Mouse (Mus musculus) embryo, embryonic 11 days (tissue): ENCODE results near the gene Inpp5d.
A peak's percentile ranks its signal among the peaks of the same experiment; 100 is the strongest.

Experiments used
- DNase-seq: peaks from one replicate; pipeline ENCODE4 v3.0.0-alpha.2; 2015

The Inpp5d gene

DNA sequence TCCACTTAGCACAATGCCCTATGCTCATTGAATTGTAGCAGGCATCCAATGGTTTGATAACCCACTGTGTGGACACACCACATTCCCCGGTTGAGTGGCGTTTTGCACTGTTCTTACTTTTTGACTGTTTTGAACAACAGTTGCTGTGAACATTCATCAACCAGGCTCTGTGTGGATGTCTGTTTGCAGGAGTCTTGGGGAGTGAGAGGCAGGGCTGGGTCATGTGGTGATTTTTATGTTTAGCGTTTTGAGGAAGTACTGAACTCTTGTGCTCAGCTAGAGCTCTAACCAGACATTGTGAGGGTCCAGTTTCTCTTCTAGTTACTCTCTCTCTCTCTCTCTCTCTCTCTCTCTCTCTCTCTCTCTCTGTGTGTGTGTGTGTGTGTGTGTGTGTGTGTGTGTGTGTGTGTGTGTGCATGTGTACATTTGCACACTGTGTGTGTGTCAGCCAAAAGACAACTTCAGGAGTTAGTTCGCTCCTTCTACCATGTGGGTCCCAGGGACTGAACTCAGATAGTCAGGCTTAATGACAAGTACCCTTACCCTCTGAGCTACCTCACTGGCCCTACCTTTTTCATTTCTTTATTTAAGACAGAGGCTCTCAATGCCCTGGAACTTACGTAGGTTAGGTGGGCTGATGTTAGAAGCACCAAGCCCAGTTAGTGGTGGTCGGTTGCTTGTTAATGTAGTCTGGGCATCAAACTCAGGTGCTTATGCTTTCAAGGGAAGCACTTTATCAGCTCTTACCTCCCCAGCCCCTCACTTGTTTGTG lies 5.3 kb downstream of the Inpp5d start:
- DNase-seq, result no peak

DNA sequence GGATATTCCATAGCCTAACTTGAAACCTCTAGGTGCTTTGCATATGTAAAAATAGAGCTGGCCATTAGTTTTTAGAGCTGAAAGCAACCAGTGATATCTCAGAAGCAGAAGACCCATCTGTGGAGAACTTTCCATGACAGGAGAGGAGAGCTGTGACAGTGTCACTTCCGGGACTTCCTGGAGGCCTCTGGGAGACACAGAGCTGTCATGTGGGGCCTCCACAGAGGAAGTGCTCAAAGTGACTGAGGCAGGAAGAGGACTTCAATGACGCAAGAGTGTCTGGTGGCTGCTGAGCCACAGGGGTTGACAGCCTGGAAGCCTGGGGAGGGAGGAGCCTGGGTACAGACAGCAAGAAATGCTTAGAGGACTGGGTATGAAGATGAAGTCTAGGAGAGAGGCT lies 6.2 kb downstream of the Inpp5d start:
- no peak for DNase-seq

DNA sequence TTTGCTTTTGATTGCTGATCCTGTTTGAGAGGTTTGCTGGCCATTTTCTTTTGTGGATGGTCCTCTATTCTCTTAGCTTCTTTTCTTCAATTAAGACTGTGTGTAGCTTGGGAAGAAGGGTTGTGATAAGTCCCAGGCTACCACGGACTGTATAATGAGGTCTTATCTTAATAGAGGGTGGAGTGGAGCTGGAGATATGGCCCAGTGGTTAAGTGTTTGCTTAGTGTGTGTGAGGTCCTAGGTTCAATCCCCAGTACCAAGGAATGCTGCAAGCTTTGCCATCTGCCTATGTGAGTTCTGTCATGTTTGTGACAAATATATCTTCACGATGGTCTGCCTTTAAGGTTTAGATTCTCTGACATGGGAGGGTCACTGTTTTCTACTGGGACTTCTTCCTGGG lies 8.0 kb downstream of the Inpp5d start:
- no peak for DNase-seq

DNA sequence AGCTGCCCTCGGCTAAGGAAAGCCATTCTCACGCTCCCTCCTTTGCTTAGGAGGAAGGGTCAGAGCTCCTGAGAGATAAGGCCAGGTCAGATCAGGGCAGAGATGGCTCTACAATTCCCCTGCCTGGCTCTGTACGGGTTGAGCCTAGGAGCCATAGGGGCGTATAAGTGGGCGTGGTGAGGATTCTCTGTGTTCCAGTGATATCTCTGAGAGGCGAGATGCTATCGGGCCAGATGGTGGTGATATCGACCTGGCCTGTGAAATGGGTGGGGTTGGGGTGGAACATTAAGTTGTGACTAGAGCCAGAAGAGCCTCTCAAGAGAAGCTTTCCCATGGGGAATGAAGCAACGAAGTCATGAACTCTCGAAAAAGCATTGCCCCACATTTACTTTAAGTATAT lies 11.5 kb downstream of the Inpp5d start:
- no peak for DNase-seq

DNA sequence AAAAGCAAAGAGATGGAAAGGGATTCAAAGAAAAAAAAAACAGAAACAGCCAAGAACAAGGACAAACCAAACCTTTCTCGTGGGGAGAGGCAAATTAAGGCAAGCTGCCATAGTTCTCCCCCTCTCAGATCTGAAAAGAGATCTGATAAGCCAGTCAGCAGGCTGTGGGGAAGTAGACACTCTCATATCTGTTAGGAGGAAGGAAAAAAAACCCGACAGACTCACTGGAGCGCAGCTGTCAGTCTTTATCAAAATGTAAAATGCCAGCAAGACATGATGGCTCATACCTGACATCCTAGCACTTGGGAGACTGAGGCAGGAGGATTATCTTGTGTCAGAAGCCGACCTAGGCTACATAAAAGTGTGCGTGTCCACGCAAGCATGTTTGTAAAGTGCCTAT lies 12.1 kb downstream of the Inpp5d start:
- DNase-seq, result no peak

DNA sequence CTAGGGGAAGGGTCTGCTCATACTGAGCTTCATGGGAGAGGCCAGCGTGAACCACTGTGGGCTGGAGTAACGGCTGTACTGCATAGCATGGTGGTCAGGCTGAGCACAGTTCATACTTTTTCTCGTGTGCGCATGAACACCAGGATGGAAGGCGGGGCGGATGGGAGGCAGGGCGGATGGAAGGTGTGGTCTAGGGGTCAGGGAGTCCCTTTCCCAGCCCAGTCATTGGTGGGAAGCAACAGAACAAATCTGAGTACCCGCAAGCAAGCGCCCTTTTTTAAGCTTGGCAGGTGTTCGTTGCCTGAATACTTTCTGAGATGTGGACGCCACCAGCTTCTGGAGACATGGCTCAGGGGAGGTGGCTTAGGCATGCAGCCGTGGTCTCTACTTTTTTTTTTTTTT lies 16.6 kb downstream of the Inpp5d start:
- no peak for DNase-seq

DNA sequence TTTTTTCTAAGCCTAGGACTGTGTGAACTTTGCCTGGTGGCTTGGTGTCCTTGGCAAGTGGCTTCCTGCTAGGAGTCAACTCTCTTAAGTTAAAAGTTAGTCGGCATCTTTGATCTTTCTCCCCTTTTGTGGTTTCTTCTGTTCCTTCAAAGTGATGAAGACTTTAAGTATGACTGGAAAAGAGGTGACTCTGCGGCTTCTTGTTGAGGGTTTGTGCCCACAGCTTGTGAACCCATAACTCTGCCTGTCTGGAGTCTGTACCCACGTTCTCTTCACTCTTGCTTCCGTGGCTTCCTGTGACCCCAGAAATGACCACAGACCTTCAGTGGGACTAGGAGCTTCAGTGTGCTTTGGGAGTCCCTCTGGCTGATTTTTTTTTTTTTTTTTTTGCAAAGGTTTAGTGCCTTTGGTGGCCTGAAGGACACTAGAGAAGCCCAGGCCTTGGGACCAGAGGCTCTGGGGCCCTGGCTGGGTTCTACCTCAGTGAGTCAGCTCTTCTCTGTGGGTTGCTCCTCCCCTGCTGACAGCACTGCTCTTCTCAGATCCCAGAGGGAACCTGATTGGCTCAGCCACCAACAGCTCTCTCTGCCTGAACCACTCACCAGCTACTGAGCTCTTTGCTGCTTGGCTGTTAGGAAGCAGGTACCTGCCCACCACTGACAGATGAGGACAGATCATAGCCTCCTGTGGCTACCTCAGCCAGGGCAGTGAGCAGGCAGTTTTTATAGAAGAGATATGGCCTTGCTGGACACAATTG lies 17.2 kb downstream of the Inpp5d start:
- DNase-seq, result peak; percentile 22

DNA sequence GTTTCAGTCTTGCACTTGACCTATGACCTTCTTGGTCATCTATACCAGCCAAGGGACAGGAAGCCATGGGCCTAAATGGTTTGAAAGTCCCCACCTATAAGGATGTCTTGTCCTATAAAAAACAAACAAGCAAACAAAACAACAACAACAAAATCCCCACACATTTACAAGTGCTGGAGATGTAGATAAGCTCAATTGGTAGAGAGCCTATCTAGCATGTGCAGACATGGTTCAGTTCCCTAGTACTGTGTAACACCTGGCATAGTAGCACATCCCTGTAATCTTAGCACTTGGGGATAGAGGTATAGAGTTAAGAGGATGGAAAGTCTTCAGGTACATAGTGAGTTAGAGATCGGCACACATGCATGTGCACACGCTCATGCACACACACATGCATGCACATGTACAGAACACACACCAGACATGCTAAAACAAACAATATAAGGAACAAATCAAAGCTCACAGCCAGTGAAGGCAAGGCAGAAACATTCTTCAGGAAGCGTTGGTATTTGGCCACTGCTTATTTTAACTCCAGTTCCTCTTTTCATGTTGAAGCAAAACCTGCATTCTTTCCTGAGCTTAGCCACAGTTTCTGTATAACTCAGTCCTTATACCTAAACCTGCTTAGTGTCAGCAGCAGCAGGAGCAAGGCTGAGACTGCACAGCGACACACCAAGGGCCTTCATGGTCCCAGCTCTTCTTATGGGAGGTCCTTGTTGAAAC lies 17.9 kb downstream of the Inpp5d start:
- DNase-seq, result no peak

DNA sequence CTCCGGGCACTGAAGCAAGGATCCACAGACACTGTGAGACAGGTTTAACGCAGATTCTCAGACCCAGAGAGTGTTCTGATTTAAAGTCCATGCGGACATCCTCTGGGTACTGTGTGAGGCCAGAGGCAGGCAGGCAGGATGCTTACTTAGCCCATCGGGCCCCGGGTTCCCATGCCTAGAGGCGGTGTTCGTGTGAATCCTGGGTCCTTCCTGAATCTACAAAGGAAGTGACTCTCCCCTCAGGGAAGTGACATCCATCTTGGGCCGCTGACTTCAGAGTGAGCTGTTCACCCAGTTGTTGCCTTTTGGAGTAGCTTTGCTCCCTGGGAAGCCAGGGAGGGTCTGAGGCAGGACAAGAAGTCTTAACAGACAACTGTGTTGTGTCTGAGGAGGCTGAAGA lies 19.6 kb downstream of the Inpp5d start:
- DNase-seq, result no peak

DNA sequence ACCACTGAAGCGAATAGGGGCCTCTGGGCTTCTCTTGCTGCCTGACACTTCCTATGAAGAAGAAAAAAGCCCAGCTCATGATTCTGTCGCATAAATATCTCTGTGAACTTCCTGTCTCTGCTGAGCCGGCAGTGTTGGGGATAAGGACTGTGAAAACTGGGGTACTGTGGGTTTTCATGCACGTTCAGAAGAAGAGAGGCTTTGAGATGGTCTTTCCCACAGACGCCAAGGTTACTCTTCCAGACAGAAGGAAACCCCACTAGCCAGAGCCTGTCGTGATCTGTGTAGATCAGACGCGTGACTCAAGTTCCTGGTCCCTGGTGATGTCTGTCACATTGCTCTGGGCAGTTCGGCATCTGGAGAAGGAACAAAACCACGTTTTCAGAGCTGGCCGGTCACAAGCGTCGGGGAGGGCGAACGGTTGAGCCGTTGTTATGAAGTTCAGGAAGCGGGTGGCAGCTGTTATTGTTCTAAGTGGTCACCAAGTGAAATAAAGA lies 20.1 kb downstream of the Inpp5d start:
- peak; percentile 30 for DNase-seq

DNA sequence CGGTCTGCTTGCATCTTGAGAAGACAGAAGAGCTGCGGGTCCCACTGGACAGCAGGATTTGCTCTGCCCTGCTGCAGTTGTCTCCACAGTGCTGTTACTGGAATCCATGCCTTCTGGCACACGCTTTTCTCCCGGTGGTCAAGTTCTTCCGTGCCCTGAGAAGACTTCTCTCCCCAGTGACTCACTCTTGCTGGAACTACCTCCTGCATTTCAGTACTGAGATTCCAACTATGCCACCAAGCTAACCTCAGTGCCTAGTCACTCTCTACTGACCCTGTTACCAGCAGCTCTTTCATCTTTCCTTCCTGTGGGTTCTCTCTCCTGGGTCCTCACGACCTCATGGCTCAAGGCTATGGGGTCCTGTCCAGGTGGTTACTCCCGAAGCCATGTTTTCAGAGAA lies 22.9 kb downstream of the Inpp5d start:
- DNase-seq, result no peak

DNA sequence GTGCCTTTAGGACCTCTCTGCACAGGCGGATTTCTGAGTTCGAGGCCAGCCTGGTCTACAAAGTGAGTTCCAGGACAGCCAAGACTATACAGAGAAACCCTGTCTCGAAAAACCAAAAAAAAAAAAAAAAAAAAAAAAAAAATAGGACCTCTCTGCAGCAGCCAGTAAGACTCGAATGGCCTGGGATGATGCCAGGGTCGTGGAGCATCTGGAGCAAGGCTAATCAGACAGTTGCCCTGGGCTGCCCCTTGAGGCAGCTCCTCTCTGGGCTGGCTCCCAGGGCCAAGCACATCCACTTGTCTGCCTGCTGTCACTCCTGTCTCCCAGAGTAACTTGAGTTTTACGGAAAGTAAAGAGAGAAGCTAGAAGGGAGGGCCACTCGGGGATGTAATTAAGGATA lies 24.9 kb downstream of the Inpp5d start:
- DNase-seq, result no peak

DNA sequence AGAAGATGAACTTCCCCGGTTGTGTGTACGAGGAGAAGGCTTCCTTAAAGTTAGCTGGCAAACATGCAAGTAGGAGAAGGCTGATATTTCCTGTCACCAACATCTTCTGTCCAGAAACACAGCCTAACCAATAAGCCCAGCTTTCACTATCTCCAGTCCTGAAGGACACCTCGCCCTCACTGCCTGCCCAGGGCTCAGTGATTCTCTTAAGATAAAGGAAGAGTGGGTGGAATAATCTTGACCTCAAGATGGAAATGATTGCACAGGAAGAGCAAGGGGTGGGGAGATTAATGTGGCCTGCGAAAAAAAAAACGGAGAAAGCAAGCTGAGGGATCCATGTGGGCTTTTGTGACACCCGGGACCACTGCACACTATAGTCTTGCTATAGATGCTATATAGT lies 25.6 kb downstream of the Inpp5d start:
- DNase-seq, result no peak

DNA sequence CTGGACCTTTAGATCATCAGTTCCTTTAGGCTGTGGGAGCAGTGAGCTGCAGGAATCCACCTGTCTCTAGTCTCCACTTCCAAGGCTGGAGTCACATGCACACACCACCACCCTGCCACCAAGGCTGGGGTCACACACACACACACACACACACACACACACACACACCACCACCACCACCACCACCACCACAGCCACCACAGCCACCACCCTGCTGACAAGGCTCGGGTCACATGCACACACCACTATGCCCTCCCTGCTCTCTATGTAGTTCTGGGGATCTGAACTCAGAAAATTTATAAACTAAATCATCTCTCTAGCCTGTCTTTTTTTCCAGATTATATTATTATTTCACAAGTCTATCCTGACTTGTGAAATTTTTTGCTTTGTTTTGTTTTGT lies 27.7 kb downstream of the Inpp5d start:
- no peak for DNase-seq

DNA sequence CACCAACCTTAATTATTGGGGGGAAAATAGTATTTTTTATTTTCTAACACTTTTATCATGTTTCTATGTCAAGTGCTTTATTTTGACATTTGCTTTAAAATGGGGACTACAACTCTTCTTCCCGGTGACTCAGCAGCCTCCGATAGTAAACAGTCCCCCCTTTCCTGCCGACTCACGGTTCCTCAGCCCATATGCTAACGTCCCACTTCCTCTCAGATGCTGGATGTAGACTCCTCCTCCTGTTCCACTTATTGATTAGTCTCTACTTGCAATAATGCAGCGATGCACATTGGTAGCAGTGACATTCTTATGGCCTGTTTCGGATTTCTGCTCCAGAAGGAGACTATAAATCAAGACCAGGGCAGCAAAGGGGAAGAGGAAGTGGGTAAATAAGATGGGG lies 28.5 kb downstream of the Inpp5d start:
- DNase-seq, result no peak

DNA sequence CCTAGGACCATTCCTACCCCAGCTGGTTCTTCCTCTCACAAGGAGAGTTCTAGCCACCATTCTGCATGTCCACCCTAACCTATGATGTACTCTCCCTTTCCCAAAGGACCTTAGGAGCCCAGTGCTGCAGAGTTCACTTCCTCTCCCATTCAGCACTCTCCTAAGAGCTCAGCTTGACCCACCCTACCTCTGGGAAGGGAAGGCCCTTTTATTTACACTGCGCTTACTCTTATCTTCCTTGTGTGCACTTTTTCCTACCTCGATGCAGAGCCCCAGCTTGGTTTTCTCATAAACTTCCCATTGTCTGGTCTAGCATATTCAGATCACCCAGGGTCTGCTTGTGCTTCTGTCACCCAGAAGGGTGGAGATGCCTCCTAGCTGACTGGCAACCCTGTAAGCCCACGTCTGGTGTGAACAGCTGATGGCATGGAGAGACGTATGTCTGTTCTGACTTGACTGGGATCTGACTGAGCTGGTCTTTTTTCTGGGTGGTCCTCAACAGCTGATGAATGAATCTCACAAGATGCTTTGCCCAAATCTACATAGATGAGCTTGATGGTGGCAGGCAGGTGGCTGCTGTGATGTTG lies 29.2 kb downstream of the Inpp5d start:
- no peak for DNase-seq

DNA sequence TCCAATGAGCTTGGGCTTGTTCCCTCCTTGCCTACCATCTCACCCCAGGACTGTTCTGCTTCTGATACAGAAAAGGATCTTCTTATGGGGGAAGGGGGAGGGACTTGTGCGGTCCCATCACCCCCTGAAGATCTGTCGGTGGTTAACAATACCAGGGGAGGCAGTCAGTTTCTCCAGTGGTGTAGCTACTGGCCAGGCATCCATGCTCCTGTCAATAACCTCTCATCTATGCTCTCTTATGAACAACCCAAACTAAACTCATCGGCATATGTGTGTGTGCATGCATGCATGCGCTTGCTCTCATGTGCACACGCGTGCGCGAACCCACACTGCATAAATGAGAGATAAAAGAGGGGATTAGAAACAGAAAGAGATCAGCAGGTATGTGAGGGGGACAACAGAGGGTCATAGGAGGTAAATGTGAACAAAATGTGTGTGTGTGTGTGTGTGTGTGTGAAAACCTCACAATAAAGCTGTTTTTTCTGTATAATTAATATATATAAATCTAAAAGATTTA lies 29.9 kb downstream of the Inpp5d start:
- DNase-seq, result no peak

DNA sequence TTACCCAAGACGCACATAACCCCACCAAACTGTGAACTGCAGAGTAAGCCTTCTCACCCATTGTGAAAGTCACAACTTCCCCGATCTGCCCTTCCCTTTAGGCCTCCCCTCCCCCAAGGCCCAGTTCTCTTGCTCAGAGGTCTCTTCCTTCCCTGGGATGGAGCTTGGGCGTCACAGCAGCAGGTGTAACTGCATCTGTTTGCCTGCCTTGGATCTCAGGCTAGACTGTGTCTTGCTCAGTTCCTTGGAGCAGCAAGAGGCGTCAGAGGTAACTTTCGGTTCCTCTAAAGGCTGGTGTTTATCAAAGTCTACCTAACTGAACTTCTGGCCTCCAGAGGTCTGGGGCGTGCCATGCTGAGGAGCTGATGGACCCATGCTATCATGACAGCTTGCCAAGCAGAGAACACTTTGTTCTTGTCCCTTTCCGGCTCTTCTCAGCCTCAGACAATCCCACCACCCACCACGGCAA lies 30.5 kb downstream of the Inpp5d start:
- no peak for DNase-seq

DNA sequence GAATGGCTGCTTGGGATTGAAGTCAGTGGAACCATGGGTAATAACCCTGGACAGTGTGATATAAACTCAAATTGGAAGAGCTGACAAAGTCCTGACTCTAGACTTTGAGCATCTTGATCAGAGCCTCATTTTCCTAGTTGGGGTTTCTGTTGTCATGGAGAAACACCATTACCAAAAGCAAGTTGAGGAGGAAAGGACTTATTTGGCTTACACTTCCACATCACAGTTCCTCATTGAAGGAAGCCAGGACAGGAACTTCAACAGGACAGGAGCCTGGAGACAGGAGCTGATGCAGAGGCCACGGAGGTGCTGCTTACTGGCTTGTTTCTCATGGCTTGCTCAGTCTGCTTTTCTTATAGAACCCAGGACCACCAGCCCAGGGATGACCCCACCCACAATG lies 31.3 kb downstream of the Inpp5d start:
- no peak for DNase-seq

DNA sequence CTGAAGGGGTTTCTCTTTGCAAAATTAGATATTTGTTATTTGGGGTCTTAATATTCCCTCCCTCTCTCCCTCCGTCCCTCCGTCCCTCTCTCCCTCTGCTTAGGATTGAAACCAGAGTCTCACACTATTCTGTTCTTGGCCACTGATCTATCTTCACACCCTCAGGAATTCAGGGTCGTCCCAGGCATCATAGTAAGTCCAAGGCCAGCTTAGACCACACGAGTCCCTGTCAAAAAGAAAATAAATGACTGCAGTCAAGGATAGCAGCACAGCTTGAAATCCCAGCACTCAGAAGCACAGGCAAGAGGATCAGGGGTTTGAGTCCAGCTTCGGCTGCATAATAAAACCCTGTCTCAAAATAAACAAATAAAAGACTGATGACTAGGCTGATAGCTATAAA lies 35.0 kb downstream of the Inpp5d start:
- DNase-seq, result no peak

DNA sequence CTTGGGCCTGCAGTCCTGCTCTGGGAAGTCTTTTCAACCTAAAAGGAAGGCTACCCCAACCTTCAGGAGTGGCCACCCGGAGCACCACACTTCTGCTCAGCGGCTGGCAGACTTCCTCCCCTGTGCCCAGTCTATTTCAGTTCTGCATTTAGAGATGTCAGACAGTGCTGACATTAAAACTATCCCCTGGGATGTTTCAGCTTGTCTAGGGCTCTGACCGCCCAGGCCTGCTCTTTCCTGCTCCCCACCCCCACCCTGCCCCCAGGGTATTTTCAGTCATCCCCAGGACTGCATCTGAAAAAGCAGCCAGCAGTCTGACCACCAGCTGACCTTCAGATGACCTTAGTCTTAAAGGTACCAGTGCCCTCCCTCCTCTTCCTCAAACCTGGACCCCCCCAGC lies 38.0 kb downstream of the Inpp5d start:
- no peak for DNase-seq

DNA sequence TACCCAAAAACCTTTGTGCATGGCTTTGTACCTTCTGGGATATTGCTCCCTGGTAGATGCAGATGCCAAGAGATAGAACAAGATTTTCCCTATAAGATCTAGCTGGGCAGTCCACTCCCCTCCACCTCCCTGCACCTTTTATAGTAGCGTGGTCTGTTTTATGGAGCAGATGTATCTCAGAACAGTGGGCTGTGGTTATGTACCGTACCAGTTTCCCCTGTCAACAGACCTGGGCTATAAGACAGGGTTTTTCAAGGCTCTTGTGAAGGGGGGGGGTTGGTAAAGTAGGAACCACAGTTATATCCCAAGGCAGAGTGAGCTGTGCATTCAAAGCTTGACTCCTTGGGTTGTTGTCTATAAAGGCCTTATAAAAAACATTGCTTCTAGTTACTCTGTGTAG lies 38.4 kb downstream of the Inpp5d start:
- DNase-seq, result no peak
